Mouse (Mus musculus) C2C12 (cell line): ENCODE results near the gene Trim44. TPM values are rescaled to one million over a fixed set of nuclear protein-coding genes. Genes with fewer than 3 reads are reported as not detected.

Experiments
- H3K27me3 ChIP-seq: one replicate; pipeline ENCODE4 v1.6.1; 2011; ENCODE audit not compliant: control insufficient read depth, insufficient read depth, insufficient read length
- H3K36me3 ChIP-seq: one replicate; pipeline ENCODE4 v1.6.1; 2011; ENCODE audit not compliant: control insufficient read depth, insufficient read depth
- H3K4me3 ChIP-seq: one replicate; pipeline ENCODE4 v1.5.1; 2011; ENCODE audit warnings: mild to moderate bottlenecking, control low read depth; ENCODE audit not compliant: poor library complexity, insufficient read depth, severe bottlenecking
- H3K79me2 ChIP-seq: one replicate; pipeline ENCODE4 v1.6.1; 2011; ENCODE audit not compliant: control insufficient read depth, insufficient read depth
- H3K79me3 ChIP-seq: one replicate; pipeline ENCODE4 v1.6.1; 2011; ENCODE audit warnings: low read depth, control low read depth
- H3ac ChIP-seq: one replicate; pipeline ENCODE3; 2011; ENCODE audit warnings: low read depth; ENCODE audit not compliant: control insufficient read depth, insufficient read length
- CEBPB ChIP-seq: IDR thresholded peaks from one replicate; pipeline ENCODE4 v1.6.1; 2011; ENCODE audit warnings: low read depth, mild to moderate bottlenecking, control low read depth, moderate library complexity
- CTCF ChIP-seq: IDR thresholded peaks from one replicate; pipeline ENCODE4 v1.5.1; 2011; ENCODE audit not compliant: control insufficient read depth, insufficient read depth, insufficient read length
- FOSL1 ChIP-seq: IDR thresholded peaks from one replicate; pipeline ENCODE4 v1.8.0; 2011; ENCODE audit warnings: mild to moderate bottlenecking, low read length; ENCODE audit not compliant: poor library complexity, insufficient read depth, severe bottlenecking
- MAX ChIP-seq: IDR thresholded peaks from one replicate; pipeline ENCODE4 v1.6.1; 2011; ENCODE audit warnings: mild to moderate bottlenecking, control low read depth
- MYOD1 ChIP-seq: IDR thresholded peaks from one replicate; pipeline ENCODE4 v1.6.1; 2011; ENCODE audit warnings: low read depth; ENCODE audit not compliant: control insufficient read depth, insufficient read length
- MYOG ChIP-seq: IDR thresholded peaks from one replicate; pipeline ENCODE4 v1.6.1; 2011; ENCODE audit not compliant: control insufficient read depth, insufficient read length; ENCODE audit errors: extremely low read depth
- USF1 ChIP-seq: IDR thresholded peaks from one replicate; pipeline ENCODE4 v1.6.1; 2011; ENCODE audit warnings: low read depth, mild to moderate bottlenecking, control low read depth, moderate library complexity
- polyA plus RNA-seq: library from polyadenylated mRNA; unstranded; fragments of >200 nt; fragmentation: generic; extraction: Trizol; gene quantifications from one replicate; pipeline ENCODE4 v1.2.1, GENCODE M21; 2012; ENCODE audit warnings: missing spikeins

Trim44 gene
- polyA plus RNA-seq, 1 experiment: 12.9 TPM

DNA sequence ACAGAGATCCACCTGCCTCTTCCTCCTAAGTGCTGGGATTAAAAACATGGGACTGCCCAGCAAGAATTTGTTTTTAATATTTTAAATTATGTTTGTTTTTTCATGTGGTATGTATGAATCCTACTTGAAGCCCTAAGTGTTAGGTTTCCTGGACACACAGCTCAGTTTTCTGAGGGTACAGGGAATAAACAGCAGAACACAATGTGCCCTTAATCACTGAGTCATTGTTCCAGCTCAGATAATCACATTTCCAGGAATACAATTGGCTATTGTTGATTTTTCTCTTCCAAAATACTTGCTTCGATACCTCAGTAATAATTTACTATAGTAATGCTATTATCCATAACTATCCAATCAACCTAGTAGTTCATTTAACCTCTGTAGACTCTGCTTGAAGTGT, 115.6 kb downstream of the Trim44 start:
- TF ChIP-seq CTCF (no peak), USF1 (no peak), MYOG (no peak), MAX (no peak), MYOD1 (no peak), FOSL1 (no peak), CEBPB (no peak)
- H3K79me2 ChIP-seq: no peaks in the 10 kb centered on the region
- no peaks in the 10 kb centered on the region for H3K79me3 ChIP-seq
- H3K4me3 ChIP-seq: no peak overlapping the region
- H3ac ChIP-seq: no peak overlapping the region
- H3K27me3 ChIP-seq: no peaks in the 10 kb centered on the region
- no peaks in the 10 kb centered on the region for H3K36me3 ChIP-seq

DNA sequence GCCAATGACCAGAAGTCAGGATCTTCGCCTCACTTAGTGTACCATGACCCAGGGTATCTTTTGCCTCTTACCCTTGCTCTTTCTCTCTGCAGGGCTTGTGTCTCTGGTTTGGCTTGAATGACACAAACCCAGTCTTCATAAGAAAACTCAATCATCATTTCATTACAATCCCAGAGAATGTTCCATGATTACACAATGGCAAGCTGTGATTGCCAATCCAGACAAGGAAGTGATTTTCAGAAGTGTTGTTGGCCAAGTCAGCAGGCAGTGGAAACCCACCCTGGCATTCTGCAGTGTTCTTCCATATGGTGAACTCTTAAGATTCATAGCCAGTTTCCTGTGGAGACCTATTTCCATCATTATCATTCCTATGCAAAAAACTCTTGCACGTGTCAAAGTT, 116.1 kb downstream of the Trim44 start:
- no peak overlapping the region for H3K4me3 ChIP-seq
- no peaks in the 10 kb centered on the region for H3K27me3 ChIP-seq
- TF ChIP-seq MAX: no peak
- no peaks in the 10 kb centered on the region for H3K79me3 ChIP-seq
- H3ac ChIP-seq: no peak overlapping the region
- no peaks in the 10 kb centered on the region for H3K36me3 ChIP-seq
- no peaks in the 10 kb centered on the region for H3K79me2 ChIP-seq

DNA sequence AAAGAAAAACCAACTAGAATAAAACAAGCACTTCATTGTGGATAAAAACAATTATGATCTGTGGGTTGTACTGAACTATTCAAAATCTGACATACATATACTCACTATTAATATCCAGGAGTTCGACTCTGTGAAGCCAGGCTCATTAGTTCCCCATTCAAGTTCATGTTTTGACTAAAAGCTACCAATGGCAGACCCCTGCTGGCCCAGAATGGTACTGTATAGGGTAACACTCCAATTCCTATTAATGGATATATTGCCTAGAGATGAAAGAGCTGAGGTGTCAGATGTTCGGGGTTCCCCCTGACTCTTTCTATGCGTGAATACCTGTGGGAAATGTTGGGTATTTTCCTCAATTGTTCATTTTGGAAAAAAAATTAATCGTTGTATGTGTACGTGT, 117.6 kb downstream of the Trim44 start:
- Histone ChIP-seq H3K4me3 (no peak overlapping the region), H3ac (no peak overlapping the region), H3K79me2 (no peaks in the 10 kb centered on the region), H3K79me3 (no peaks in the 10 kb centered on the region), H3K27me3 (no peaks in the 10 kb centered on the region), H3K36me3 (no peaks in the 10 kb centered on the region)
- TF ChIP-seq CTCF: peak; percentile 9
- TF ChIP-seq MAX: no peak

DNA sequence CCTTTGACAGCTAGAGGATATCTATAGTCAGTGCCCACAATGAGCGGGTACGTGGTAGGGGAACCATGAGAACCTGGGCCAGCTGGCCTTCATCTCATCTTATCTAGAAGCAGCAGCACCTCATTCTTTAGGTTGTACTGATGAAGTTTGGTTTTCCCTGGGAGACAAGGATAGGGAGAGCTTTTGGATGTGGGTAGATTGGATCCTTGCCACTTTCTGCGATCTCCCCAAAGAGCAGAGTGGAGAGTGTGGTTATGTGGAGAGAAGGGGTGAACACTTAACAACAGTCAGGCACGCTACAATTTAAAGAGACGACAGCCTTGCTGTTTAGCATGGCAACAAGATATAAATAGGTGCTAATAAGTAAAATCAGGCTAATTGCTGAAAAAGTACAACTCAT, 119.0 kb downstream of the Trim44 start:
- TF ChIP-seq MYOG: no peak
- TF ChIP-seq CTCF: no peak
- no peak for TF ChIP-seq CEBPB
- no peak for TF ChIP-seq MYOD1
- TF ChIP-seq MAX: no peak
- TF ChIP-seq USF1: no peak
- TF ChIP-seq FOSL1: no peak
- H3K79me2 ChIP-seq: no peaks in the 10 kb centered on the region
- no peaks in the 10 kb centered on the region for H3K36me3 ChIP-seq
- no peaks in the 10 kb centered on the region for H3K27me3 ChIP-seq
- no peak overlapping the region for H3K4me3 ChIP-seq
- no peaks in the 10 kb centered on the region for H3K79me3 ChIP-seq
- H3ac ChIP-seq: no peak overlapping the region

DNA sequence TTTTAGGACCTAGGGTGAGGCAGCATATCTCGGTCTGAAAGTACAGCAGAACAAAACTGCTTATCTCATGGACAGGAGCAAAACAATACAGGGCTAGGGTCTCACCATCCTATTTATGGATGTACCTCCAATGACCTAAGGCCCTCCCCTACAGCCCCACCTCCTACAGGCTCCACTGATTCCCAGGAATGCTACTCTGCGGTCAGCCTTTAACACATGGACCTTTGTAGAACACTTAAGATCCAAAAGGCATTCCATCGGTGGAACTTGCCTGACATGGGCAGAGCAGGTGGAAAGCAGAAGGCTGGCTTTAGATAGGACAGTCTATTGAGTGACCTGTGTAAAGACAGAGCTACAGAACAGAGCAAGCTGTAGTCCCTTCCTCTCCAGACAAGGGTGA, 120.3 kb downstream of the Trim44 start:
- TF ChIP-seq CTCF (no peak), MAX (no peak), CEBPB (no peak), USF1 (no peak), MYOD1 (no peak), MYOG (no peak), FOSL1 (no peak)
- Histone ChIP-seq H3K79me2 (no peaks in the 10 kb centered on the region), H3K79me3 (no peaks in the 10 kb centered on the region), H3ac (no peak overlapping the region), H3K27me3 (no peaks in the 10 kb centered on the region), H3K4me3 (no peak overlapping the region), H3K36me3 (no peaks in the 10 kb centered on the region)

DNA sequence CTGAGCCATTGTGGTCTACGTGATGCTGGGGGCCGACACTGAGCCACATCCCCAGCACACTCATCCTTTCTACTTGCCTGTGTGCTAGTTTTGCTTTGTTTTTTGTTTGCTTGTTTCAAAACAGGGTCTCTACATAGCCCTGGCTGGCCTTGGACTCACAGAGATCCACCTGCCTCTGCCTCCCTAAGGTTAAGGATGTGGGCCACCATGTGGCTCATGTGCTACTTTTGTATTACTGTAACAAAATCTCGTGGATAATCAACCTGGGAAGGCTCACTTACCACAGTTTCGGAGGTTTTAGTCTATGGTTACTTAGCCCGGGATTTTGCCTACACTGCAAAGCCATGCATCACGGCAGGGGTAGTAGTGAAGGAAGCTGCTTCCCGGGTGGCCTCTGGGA, 125.5 kb downstream of the Trim44 start:
- Histone ChIP-seq H3K36me3 (no peaks in the 10 kb centered on the region), H3K79me2 (no peaks in the 10 kb centered on the region), H3ac (no peak overlapping the region), H3K27me3 (peaks cover 3% of the 10 kb centered on the region), H3K79me3 (no peaks in the 10 kb centered on the region), H3K4me3 (no peak overlapping the region)
- TF ChIP-seq MYOD1: no peak
- no peak for TF ChIP-seq MAX
- no peak for TF ChIP-seq MYOG
- TF ChIP-seq USF1: no peak
- no peak for TF ChIP-seq FOSL1
- TF ChIP-seq CTCF: no peak
- TF ChIP-seq CEBPB: no peak
